Mouse (Mus musculus) left cerebral cortex, adult 18-20 months (tissue): ENCODE data around the gene Crbn. TPM values are rescaled to one million over a fixed set of nuclear protein-coding genes. Genes with fewer than 3 reads are reported as not detected.
A peak's percentile ranks its signal among the peaks of the same experiment; 100 is the strongest.

Source experiments
- DNase-seq, 2 experiments: peaks; one replicate each; pipeline ENCODE4 v3.0.0; 2021 to 2022; ENCODE audit warnings: low spot score in 2 of 2, mixed read lengths in 1 of 2
- long read RNA-seq, 2 experiments: library from polyadenylated mRNA; stranded (forward); transcript quantifications; one replicate each; pipeline ENCODE4 v2.0.0; 2021
- total RNA-seq, 2 experiments: library from RNA; stranded (reverse); gene quantifications; 2 replicates each; pipeline ENCODE4 v1.2.3; 2021

Crbn gene
- 100 to 1,000 TPM; 107 to 111 TPM for total RNA-seq
- long read RNA-seq, experiment 1, transcript Crbn-201 (11 exons, 2,072 nt), result minor isoform, 19 of 88 reads
- long read RNA-seq, experiment 1, transcript Crbn-202 (11 exons, 2,084 nt), result major isoform, 56 of 88 reads
- long read RNA-seq, experiment 1, transcript Crbn-205 (1 exons, 2,898 nt), result minor isoform, 5 of 88 reads
- long read RNA-seq, experiment 1, partial matches to known transcripts, result 6 of 88 reads
- long read RNA-seq, experiment 1, other reads (novel, unspliced or antisense), result 2 of 88 reads
- long read RNA-seq, experiment 2, transcript Crbn-201 (11 exons, 2,072 nt), result minor isoform, 21 of 82 reads
- long read RNA-seq, experiment 2, transcript Crbn-202 (11 exons, 2,084 nt), result major isoform, 49 of 82 reads
- long read RNA-seq, experiment 2, partial matches to known transcripts, result 4 of 82 reads
- long read RNA-seq, experiment 2, other reads (novel, unspliced or antisense), result 4 of 82 reads

DNA sequence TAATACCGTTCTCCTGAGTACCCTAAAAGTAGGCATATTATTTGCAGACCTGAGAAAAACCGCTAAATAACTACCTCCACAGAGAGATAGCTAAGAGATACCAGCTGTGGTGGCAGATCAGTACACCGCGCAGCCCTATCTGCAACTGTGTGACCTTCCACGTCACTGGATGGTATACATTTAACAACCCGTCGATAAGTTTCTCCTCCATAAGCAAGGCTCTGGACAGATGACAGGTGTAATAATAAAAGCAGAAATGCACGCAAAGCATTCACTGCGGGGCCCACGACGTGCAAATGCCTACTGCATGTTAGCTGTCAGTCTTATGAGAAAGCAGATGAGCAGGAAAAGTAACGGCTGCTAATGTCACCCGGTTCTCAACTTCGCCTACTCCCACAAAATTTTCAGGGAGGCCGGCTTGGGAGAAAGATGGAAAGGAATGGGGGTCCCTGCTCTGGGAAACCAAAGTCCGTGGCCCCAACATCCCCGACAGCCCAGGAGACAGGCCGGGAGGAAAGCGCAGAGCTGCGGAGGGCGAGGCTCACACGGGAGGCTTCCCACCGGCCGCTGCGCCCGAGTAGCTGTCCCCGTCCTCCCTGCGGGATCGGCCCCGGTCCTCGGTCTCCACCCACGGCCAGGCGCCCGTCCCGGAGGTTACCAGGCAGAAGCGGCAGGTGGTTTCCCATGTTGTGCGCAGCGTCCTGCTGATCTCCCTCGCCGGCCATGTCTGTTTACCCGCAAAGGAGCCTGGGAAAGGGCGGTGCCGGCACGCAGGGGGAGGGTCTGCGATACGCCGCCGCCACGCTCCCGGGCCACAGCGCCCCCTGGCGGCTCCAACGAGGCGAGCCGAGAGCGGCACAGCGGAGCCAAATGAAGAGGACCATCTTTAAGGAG is at the start of gene Crbn:
Gene Crbn, minus strand, starts transcription at position 745 of the 894 bp plus-strand sequence.
- peak; percentile 91 to 97 for DNase-seq

GRCm38 (mm10) chr6:106840181-106840580 is 40.3 kb upstream of the Crbn start:
- DNase-seq, result no peak

DNA sequence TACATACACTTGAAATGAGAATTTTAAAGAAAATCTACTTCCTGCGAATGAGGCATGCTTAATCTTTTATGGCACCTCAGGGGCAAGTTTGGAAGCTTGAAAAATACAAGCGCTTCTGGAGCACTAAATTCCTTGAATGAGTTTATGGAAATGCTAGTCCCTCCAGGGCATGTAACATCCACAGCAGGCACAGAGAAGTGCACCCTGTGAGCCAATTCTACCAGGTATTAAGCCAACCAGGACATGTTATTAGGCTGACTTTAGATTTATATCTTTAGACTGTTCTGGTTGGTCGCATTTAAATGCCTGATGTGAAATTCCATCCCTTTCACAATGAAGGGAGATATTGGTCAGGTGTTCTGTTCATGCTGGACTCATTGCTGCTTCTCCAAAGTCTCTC is 38.2 kb upstream of the Crbn start:
- DNase-seq, result no peak

- no peak for DNase-seq
Observed at GRCm38 (mm10) chr6:106835316-106835715, 35.4 kb upstream of the Crbn start.

DNA sequence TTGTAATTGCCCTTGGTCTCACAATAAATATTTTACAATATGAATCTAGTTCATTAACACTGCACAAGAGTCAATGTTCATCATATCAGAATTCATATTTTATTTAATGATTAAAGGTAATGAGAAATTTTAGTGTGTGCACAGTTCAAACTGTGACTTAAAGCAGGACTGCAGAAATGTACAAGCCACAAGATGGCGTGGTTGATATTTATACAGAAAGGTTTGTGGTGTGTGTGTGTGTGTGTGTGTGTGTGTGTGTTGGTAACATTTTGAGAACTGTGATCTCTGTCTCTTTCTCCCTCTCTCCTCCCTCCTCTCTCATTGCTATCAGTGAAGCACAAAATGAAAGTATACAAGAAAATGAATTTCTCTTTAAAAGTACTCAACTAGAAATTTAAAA is 22.5 kb upstream of the Crbn start:
- peak; percentile 26 to 45 for DNase-seq

GRCm38 (mm10) chr6:106820566-106820965 is 20.7 kb upstream of the Crbn start:
- DNase-seq, result no peak

GRCm38 (mm10) chr6:106819906-106820305 is 20.0 kb upstream of the Crbn start:
- DNase-seq, result no peak

- no peak for DNase-seq
Observed at GRCm38 (mm10) chr6:106819246-106819645, 19.4 kb upstream of the Crbn start.

DNA sequence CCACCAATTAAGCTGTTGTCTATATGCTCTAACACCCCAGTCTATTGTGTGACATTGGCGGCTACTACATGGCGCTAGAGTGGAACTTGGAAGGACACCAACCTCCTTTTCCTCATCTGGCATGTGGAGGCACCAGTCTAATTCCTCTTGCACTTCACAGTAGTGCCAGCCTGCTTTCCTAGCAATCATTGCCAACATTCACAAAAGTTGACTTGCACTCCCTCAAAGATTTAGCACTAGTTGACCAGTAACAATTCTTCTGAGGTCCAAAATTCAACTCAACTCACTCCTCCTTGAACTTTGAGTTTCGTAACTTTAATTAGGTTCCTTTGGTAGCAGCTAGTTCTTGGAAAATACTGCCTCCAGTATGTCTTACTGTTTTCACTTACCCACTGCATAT is 10.8 kb upstream of the Crbn start:
- no peak for DNase-seq

- DNase-seq, result no peak
Observed at GRCm38 (mm10) chr6:106809161-106809560, 9.3 kb upstream of the Crbn start.

DNA sequence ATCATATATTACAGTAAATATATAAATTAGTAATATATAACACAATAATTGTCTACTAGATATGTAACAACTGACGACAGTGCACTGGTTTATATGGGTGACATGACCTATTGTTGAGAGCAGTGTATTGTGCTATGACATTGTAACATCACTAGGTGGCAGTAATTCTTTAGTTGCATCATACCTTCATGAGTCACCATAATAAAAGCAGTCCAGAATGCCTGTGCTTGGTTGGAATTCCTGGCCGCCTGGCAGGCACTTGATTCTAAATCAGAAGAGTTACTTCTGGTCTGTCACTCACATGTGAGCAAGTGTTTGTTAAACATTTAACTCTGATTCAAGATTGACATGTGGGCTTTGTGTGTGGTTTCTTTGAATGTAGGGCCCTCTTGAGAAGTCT is 5.0 kb upstream of the Crbn start:
- peak; percentile 10 to 20 for DNase-seq

GRCm38 (mm10) chr6:106800227-106800557 is 315 bp upstream of the Crbn start:
- no peak for DNase-seq

DNA sequence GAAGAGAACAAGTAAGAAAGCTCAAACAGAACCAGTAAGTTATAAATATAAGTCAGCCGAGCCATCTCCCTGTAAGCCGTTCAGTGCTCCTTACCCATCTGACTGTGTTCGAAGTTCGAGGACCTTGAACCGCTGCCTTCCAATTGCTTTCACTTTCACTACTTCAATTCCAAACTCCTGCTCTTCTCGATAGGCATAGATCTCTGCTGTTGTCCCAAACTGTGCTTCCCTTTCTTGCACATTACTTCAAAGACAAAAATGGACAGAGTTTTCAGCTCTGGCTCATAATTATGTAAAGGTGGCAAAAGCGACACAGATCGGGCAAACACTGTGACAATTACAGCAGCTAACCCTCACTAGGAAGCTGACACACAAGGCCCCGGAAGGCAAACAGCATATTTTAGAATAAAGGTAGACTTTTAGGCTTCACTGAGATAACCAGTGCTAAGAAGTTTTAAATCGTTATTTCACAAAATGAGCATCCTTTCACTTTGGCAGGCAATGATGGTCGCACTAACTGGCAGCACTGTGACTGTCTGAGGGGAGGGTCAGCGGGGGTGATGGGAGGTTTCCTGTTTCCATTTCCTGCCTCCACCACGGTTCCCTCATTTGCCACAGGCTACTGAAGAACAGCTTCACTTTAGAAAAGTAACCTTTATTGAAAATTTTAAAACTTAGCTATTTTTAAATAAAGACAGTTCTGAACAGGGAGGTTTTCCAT is 5.6 kb downstream of the Crbn start:
- DNase-seq, result no peak

DNA sequence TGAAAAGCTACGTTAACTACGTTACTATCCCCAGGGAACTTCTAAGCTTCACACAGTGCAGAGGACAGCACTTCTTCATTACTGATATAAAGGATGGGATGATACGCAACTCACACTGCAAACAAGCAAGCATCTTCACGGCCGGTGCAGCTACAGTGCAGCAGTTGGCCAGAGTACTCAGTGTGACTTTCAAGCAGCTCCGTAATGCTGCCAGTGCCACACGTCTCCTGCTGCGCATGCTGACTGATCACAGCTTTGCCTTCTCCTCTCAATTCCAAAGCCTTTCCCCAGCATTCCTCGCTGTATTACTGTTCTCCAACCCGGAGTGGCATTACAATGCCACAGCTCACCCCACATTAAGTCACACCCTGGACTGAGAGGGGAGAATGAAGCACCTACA is 6.3 kb downstream of the Crbn start:
- DNase-seq, result no peak

- DNase-seq, result no peak
Observed at GRCm38 (mm10) chr6:106793088-106793487, 6.8 kb downstream of the Crbn start.

DNA sequence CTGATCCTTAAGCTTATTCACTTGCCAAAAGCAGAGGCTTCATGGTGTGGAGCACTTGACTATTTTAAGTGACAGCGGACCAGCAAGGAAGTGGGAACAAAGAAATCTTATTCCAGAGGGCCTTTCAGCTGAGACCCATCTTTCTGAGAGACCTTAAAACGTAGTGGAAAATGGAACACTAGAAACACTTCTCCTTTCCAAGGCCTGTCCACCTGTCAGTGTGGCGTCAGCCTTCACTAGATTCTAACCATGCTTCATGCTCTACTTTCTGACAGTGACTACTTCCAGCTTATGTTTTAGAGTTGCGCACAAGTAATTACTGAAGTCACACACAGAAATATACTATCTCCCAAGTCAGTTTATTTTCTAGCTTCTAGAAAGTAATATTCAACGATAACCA is 7.4 kb downstream of the Crbn start:
- DNase-seq, result no peak

GRCm38 (mm10) chr6:106791429-106791828 is 8.4 kb downstream of the Crbn start:
- DNase-seq, result no peak

DNA sequence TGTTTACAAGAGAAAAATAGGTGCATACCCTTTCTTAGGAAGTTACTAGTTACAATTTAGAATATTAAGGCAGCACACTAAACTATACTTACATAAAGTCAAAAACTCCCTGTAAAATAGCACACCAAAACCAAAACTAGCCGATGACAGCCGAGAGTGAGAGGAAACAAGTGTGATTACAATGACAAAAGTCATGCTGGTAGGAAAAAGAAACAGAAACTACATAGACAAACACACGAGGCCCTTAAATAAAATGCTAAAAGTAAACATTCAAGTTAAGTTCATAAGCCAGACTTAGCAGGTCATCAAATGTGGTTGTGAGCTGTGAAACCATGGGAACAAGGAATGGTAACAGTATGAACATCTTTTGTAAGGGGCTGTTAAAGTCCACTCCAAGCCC is 12.7 kb downstream of the Crbn start:
- no peak for DNase-seq

DNA sequence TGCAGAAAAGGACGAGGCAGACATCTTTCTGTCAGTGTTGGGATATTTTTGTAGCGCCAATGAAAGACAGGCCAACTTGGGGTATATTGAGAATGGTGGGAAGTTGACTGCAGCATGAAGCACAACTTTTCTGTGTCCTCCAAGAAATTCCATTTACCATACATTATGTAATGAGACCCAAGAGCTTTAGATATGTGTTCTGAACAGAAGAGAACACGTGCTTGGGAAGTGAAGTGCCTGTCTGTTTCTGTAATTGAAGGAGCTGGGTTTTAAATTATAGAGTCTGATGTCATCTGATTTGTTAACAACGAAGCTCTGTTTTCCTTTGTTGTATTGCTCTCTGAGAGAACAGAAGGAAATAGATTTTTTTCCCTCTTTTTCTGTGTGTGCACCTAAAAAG is 29.8 kb downstream of the Crbn start:
- no peak for DNase-seq

DNA sequence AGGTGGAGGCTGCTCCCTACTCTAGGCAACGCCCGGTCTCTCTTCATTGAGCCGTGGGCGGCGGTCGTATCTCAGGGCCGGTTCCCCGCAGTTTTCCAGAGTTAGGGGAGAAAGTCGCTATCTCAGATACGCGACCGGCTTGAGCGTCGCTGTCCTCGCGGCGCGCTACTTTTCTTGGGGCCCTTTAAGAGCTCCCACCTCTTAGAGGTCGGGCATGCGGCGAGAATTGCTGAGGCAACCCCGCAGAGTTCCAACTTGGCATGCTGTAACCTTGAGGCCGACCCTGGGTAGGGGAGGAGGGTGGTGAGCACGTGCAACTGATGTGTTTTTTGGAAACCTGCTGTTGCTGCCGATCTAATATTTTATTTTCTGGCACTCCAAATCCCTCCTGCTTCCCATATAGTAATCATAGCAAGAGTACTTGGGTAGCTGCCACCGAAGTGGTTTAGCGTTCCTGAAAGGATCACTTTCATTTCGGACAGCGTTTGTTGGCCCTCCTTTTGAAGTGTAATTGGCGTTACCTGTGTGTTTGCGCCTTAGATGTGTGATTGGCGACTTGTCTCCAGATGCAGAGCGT is 30.5 kb downstream of the Crbn start:
- no peak for DNase-seq

GRCm38 (mm10) chr6:106768640-106769289 is 31.1 kb downstream of the Crbn start, which contains the start of gene Trnt1:
TSS of gene Trnt1 (plus strand) at chr6:106769120.
- DNase-seq, result peak; percentile 97
